Mouse (Mus musculus) cortical plate, adult 2 months (tissue): Measurements from ENCODE around the gene Unk.

Source experiments
- CTCF ChIP-seq: fragments of 200-500 bp; IDR thresholded peaks from 2 replicates; pipeline ENCODE4 v1.5.1; 2011; ENCODE audit warnings: mild to moderate bottlenecking, control low read depth, low read length; ENCODE audit not compliant: insufficient read depth; ENCODE audit errors: extremely low read depth
- POLR2A ChIP-seq: fragments of 200-500 bp; IDR thresholded peaks from 2 replicates; pipeline ENCODE4 v1.6.1; 2011; ENCODE audit warnings: mild to moderate bottlenecking, low read length, control low read depth; ENCODE audit not compliant: insufficient read depth; ENCODE audit errors: extremely low read depth

DNA sequence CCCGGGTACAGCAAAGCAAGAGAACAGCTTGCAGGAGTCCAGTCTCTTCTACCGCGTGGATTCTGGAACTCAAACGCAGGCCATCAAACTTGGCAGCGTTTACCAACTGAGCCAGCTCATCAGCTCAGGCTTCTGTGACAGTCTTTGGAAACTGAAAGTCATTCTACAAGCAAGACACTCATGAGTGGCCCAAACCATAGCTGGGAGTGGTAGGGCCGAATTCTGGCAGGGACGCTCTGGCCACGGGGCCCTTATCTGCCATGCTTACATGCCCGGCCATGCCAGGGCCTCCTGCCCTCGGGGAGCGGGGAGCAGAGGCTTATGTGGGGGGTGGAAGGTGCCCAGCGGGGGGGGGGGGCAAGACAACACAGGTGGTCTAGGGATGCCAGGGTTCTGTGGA, 73.5 kb downstream of the Unk start:
- TF ChIP-seq CTCF (no peak), POLR2A (no peak)
